Mouse (Mus musculus) midbrain, postnatal 0 days (tissue): ENCODE results near the gene Serpina3a. TPM values are rescaled to one million over a fixed set of nuclear protein-coding genes. Genes with fewer than 3 reads are reported as not detected.

Source experiments
- ATAC-seq: fragments of 200-750 bp; cut with Nextera tagmentation; 2 replicates; pipeline ENCODE4 v1.8.0; 2017; ENCODE audit warnings: moderate number of reproducible peaks, mild to moderate bottlenecking, moderate TSS enrichment, moderate library complexity; ENCODE audit not compliant: low FRiP score
- DNase-seq: peaks from one replicate; pipeline ENCODE4 v3.0.0-alpha.2; 2015; ENCODE audit warnings: low spot score
- H3K27ac ChIP-seq: fragments of 300-500 bp; sonication (generic); 2 replicates; pipeline ENCODE4 v1.5.1; 2014; ENCODE audit warnings: low read depth, mild to moderate bottlenecking, low read length, mixed read lengths
- H3K27me3 ChIP-seq: fragments of 300-500 bp; sonication (generic); 2 replicates; pipeline ENCODE4 v1.6.1; 2014; ENCODE audit warnings: low read length, control low read depth, mixed read lengths; ENCODE audit not compliant: insufficient read depth
- H3K36me3 ChIP-seq: fragments of 300-500 bp; sonication (generic); 2 replicates; pipeline ENCODE4 v1.6.1; 2014; ENCODE audit warnings: low read length, control low read depth, mixed read lengths; ENCODE audit not compliant: insufficient read depth
- H3K4me1 ChIP-seq: fragments of 300-500 bp; sonication (generic); 2 replicates; pipeline ENCODE4 v1.6.1; 2014; ENCODE audit warnings: mild to moderate bottlenecking, control low read depth, antibody characterized with exemption, low read length, mixed read lengths; ENCODE audit not compliant: insufficient read depth
- H3K4me2 ChIP-seq: fragments of 300-500 bp; sonication (generic); 2 replicates; pipeline ENCODE4 v1.6.1; 2014; ENCODE audit warnings: low read depth, mild to moderate bottlenecking, low read length, mixed read lengths; ENCODE audit not compliant: poor library complexity, severe bottlenecking
- H3K4me3 ChIP-seq: fragments of 300-500 bp; sonication (generic); 2 replicates; pipeline ENCODE4 v1.5.1; 2014; ENCODE audit warnings: low read depth, mild to moderate bottlenecking, low read length, moderate library complexity
- H3K9ac ChIP-seq: fragments of 300-500 bp; sonication (generic); replicated peaks from 2 replicates; pipeline ENCODE4 v1.6.1; 2014; ENCODE audit warnings: mild to moderate bottlenecking, low read length, moderate library complexity, mixed read lengths; ENCODE audit not compliant: poor library complexity, severe bottlenecking
- H3K9me3 ChIP-seq: fragments of 300-500 bp; sonication (generic); 2 replicates; pipeline ENCODE4 v1.6.1; 2016; ENCODE audit warnings: low read length, control low read depth
- CTCF ChIP-seq: IDR thresholded peaks from 2 replicates; pipeline ENCODE4 v1.5.1; 2016; ENCODE audit warnings: antibody characterized with exemption, mild to moderate bottlenecking
- WGBS: fragments of 180-500 bp; shearing (Covaris S2); extraction: QIAGEN DNeasy Blood & Tissue Kit; methylation state at CpG from one replicate; pipeline ENCODE4 v1.1.7; 2014; 5-methylcytosine and 5-hydroxymethylcytosine counted together
- polyA plus RNA-seq: library from polyadenylated mRNA; unstranded; fragments of >200 nt; fragmentation: Nextera tagmentation; extraction: Ambion mirVana; gene quantifications from 2 replicates; pipeline ENCODE4 v1.2.1, GENCODE M21; 2015
- total RNA-seq: library from RNA; depleted of rRNA; stranded (reverse); fragments of >200 nt; gene quantifications from 2 replicates; pipeline ENCODE4 v1.2.3, GENCODE M21; 2014

The Serpina3a gene
- total and polyA plus RNA-seq, 2 experiments from 2014 or later: not detected

GRCm38 (mm10) chr12:104071708-104072107 lies 40.8 kb upstream of the Serpina3a start:
- no peaks in the 10 kb centered on the region for H3K4me1 ChIP-seq
- H3K27me3 ChIP-seq: no peaks in the 10 kb centered on the region
- no peaks in the 10 kb centered on the region for H3K36me3 ChIP-seq
- no peak for TF ChIP-seq CTCF
- ATAC-seq (no peak), DNase-seq (no peak)
- no peaks in the 10 kb centered on the region for H3K9me3 ChIP-seq
- H3K4me3 ChIP-seq: no peak overlapping the region
- 48% methylated on average over 1 of the region's 1 CpGs for WGBS
- H3K27ac ChIP-seq: no peak overlapping the region
- H3K9ac ChIP-seq: no peak overlapping the region
- H3K4me2 ChIP-seq: no peak overlapping the region

- Histone ChIP-seq H3K36me3 (no peaks in the 10 kb centered on the region), H3K27me3 (no peaks in the 10 kb centered on the region), H3K4me3 (no peak overlapping the region), H3K9me3 (no peaks in the 10 kb centered on the region), H3K27ac (no peak overlapping the region), H3K9ac (no peak overlapping the region), H3K4me2 (no peak overlapping the region), H3K4me1 (no peaks in the 10 kb centered on the region)
- TF ChIP-seq CTCF: no peak
- 63% methylated on average over 5 of the region's 5 CpGs for WGBS
- no peak for ATAC-seq
- DNase-seq: no peak
These were observed 40.2 kb upstream of the Serpina3a start for GRCm38 (mm10) chr12:104072286-104072685.

- TF ChIP-seq CTCF: no peak
- 74% methylated on average over 2 of the region's 2 CpGs for WGBS
- no peaks in the 10 kb centered on the region for H3K4me1 ChIP-seq
- ATAC-seq: no peak
- no peaks in the 10 kb centered on the region for H3K36me3 ChIP-seq
- H3K4me3 ChIP-seq: no peak overlapping the region
- no peak overlapping the region for H3K27ac ChIP-seq
- H3K9me3 ChIP-seq: no peaks in the 10 kb centered on the region
- DNase-seq: no peak
- H3K9ac ChIP-seq: no peak overlapping the region
- H3K4me2 ChIP-seq: no peak overlapping the region
- no peaks in the 10 kb centered on the region for H3K27me3 ChIP-seq
These were observed 22.4 kb upstream of the Serpina3a start for GRCm38 (mm10) chr12:104090119-104090518.

GRCm38 (mm10) chr12:104091303-104091702 lies 21.2 kb upstream of the Serpina3a start:
- DNase-seq (no peak), ATAC-seq (no peak)
- Histone ChIP-seq H3K9me3 (no peaks in the 10 kb centered on the region), H3K4me3 (no peak overlapping the region), H3K9ac (no peak overlapping the region), H3K4me2 (no peak overlapping the region), H3K27me3 (no peaks in the 10 kb centered on the region), H3K36me3 (no peaks in the 10 kb centered on the region), H3K4me1 (no peaks in the 10 kb centered on the region), H3K27ac (no peak overlapping the region)
- no peak for TF ChIP-seq CTCF
- WGBS: 87% methylated on average over 1 of the region's 1 CpGs

GRCm38 (mm10) chr12:104100768-104101167 lies 11.8 kb upstream of the Serpina3a start, which contains the start of gene Serpina5:
Gene Serpina5, plus strand, starts transcription at chr12:104101113.
- no peaks in the 10 kb centered on the region for H3K4me1 ChIP-seq
- WGBS: 88% methylated on average over 6 of the region's 6 CpGs
- DNase-seq (no peak), ATAC-seq (no peak)
- no peak within 1 kb of the TSS for H3K4me2 ChIP-seq
- H3K36me3 ChIP-seq: no peaks in the 10 kb centered on the region
- H3K27ac ChIP-seq: no peak within 1 kb of the TSS
- H3K9me3 ChIP-seq: no peaks in the 10 kb centered on the region
- H3K27me3 ChIP-seq: no peaks in the 10 kb centered on the region
- no peak for TF ChIP-seq CTCF
- no peak within 1 kb of the TSS for H3K4me3 ChIP-seq
- no peak within 1 kb of the TSS for H3K9ac ChIP-seq

DNA sequence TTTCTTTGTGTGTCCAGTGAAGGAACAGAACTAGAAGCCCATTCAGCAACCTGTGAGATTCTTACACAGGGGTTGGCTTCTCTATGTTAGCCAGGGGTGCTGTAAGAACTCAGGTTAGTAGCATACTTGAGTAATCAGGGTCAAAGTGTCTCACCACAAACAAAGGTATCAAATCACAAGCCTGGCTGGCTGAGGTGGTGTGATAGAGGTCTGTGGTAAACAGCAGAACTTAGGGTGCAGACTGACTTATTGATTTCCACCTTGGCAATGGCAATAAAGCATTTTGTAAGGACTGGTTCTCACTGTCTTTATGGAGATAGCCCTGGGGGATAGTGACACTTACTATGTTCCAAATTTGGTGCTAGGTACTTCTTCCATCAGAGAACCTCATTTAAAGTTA lies 6.7 kb upstream of the Serpina3a start:
- Histone ChIP-seq H3K4me2 (no peak overlapping the region), H3K27me3 (no peaks in the 10 kb centered on the region), H3K9ac (no peak overlapping the region), H3K27ac (no peak overlapping the region), H3K4me1 (no peaks in the 10 kb centered on the region), H3K4me3 (no peak overlapping the region), H3K36me3 (no peaks in the 10 kb centered on the region), H3K9me3 (no peaks in the 10 kb centered on the region)
- TF ChIP-seq CTCF: no peak
- ATAC-seq (no peak), DNase-seq (no peak)
